Mouse (Mus musculus) c-Kit-positive CD71-positive TER-119-positive erythroid progenitor cells, embryonic 14.5 days (primary cell): ENCODE measurements around the gene Plxnd1.

Experiments
- DNase-seq: peaks from one replicate; pipeline ENCODE4 v3.0.0-alpha.2; 2013; ENCODE audit warnings: low spot score

The Plxnd1 gene

DNA sequence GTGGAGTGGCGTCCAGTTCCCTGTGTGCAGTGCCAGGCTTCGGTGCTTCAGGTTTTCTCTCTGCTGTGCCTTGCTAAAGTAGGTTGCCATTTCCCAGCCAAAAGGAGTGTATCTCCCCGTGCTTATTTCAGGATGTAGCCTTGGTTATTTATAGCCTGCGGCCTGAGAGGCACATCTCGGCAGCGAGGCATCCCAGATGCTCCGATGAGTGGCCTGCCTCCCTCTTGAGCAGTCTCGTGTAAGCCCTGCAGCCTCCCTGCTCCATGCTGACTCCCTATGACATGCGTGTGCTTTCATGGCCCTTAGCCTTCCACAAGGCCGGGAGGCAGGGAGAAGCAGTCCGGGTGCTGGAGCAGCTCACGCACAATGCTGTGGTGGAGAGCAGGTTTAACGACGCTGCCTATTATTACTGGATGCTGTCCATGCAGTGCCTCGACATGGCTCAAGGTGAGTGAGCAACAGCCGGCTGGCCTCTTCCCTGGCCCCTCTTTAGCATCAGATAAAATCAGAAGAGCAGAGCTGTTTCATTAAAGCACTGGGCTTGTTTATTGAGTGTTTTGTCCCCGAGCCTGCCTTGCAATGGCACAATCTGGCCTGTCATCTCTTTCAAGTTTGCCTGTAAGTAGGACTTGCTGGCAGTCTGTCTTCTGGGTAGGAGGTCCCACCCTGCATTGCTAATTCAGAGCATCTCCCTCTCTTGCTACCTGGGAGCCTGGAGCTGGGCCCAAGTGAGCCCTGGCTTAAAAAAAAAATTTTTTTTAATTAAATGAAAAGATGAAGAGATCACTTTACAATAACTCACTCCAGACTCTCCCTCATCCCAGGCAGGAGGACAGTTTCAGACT is 79.0 kb downstream of the Plxnd1 start:
- no peak for DNase-seq

GRCm38 (mm10) chr6:115914511-115915202 is 80.1 kb downstream of the Plxnd1 start:
- DNase-seq, result no peak

DNA sequence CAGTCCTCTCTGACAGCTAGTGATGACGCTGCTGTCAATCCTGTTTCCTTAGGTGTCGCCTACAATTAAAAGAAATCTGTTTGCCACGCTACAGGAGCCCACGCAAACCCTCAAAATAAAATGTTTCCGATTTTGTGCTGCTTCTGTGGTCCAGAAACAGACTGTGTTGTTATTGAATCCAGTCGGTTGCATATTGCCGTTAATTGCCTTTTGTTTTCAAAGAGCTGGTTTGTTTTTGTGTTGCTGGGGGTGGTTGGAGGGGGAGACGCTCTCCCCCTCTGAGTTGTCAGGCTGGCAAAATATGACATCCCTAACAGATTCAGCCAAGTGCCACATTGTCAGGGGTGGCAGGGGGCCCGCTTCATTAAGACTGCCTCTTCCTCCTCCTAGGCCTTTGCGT is 81.3 kb downstream of the Plxnd1 start:
- DNase-seq, result no peak

DNA sequence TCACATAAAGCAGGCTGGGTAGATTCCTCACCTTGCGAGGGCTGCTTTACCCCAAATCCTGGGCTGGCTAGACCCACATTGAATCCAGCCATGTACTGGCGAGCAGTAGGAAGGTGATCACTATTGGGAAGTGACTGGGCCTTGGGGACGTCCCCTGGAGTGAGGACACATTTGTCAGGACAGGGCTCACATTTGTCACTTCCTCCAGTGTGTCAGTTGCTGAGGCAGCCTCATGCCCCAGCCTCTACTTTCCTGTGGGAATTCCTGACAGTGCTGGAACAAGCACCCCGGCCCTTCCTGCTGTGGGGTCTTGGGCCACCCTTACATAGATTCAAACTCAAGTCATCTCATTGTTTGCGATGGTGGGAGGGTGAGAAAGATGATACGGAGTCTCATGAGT is 83.0 kb downstream of the Plxnd1 start:
- no peak for DNase-seq

DNA sequence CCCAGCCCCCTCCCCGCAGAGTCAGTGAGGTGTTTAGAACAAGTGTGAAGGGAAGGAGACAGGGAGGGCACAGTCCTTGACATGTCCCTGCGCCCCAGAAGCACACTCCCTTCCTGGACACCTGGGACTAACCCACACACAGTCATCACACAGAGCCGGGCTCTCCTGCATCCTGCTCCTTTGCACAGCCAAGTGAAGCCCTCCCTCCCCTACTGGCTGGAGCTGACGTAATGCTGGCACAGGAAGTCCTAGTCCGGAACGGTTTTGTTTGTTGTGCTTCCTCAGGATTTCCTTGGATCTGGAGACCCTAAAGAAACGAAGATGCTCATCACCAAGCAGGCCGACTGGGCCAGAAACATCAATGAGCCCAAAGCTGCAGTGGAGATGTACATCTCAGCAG is 84.9 kb downstream of the Plxnd1 start:
- no peak for DNase-seq

GRCm38 (mm10) chr6:115909052-115909451 is 85.8 kb downstream of the Plxnd1 start:
- no peak for DNase-seq

DNA sequence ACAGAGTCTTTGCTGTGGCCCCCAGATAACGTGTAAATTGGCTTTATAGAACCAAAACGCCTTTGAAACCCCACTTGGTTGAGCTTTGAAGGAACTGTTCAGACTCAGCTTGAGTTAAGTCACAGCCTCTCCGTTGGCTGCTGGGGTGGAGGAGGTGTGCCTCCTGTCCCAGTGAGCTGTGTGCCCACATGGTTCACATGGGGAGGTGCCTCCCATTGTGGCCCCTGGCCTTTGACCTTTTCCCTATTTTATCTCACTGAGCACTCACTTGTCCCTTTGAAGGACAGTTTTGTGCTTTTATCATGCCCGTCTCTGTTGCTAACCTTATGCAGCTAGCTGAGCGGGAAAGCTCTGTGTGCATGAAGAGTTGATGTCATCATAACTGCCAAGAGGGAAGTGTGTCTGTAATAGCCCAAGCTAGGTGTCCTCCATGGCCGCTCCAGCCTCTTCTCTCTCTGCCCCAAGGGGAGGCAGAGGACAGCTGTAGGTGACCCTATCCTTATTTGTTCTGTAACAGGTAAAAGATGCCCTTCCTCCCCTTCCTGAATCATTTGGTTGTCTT is 86.3 kb downstream of the Plxnd1 start:
- DNase-seq, result no peak

GRCm38 (mm10) chr6:115906871-115907270 is 87.9 kb downstream of the Plxnd1 start:
- DNase-seq, result no peak

- DNase-seq, result no peak
These were observed 88.3 kb downstream of the Plxnd1 start for GRCm38 (mm10) chr6:115906455-115906854.

DNA sequence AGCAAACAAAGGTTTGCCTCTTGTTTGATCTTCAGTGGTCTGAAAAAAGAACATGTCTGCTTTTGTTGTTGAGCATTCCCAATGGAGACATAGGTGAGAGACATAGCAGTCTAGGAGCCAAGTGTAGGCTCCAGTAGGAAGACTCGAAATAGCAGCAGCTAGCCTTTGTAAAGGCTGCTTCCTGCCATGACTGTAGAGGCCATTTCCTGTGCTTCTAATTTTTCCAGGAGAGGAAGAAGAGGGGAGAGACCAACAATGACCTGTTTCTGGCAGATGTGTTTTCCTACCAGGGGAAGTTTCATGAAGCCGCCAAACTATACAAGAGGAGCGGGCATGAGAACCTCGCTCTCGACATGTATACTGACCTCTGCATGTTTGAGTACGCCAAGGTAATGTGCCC is 89.2 kb downstream of the Plxnd1 start:
- no peak for DNase-seq
